Mouse (Mus musculus): Measurements from ENCODE around the gene Smc6. TPM values are rescaled to one million over a fixed set of nuclear protein-coding genes. Genes with fewer than 3 reads are reported as not detected.

The Smc6 gene
- total RNA-seq, 2 experiments from 2014 or later, result 31.7 to 38.6 TPM

GRCm38 (mm10) chr12:11367099-11367765 is 101.5 kb downstream of the Smc6 start:
- H3K27ac ChIP-seq, result no peak overlapping the region
- no peak for TF ChIP-seq CTCF (conservative IDR thresholded peaks at IDR 0.05)
- no peak overlapping the region for H3K4me3 ChIP-seq
- no peak for DNase-seq (ENCODE audit: low spot score in 2 of 2)

Small RNA genes lying within 50 kb of the gene (microRNA-seq; reads per million reads assigned to microRNA genes)
- 0 reads per million in 2 experiments for gene Mir7675

Other genes starting within 250 kb of the Smc6 start
- gene Kcns3, start 114.8 kb upstream of the Smc6 start, total RNA-seq (2021), result 10 to 100 TPM; 12.4 to 13.0 TPM
- not detected for gene Msgn1, start 56.9 kb upstream of the Smc6 start, total RNA-seq (2021)
- 1 to 10 TPM; 1.3 to 3.3 TPM for gene Gen1, start 85 bp upstream of the Smc6 start, total RNA-seq (2021)
- 100 to 1,000 TPM; 384 to 415 TPM for gene Vsnl1, start 170.7 kb downstream of the Smc6 start, total RNA-seq (2021)
- gene Rad51ap2, start 190.2 kb downstream of the Smc6 start, total RNA-seq (2021), result 1 to 10 TPM in 1 of 2 experiments, under 1 TPM in 1; 0.98 to 1.3 TPM

All from layer of hippocampus, adult 2 months (tissue).